Mouse (Mus musculus) cortical plate, adult 2 months (tissue): ENCODE data around the gene Exosc7. TPM values are rescaled to one million over a fixed set of nuclear protein-coding genes. Genes with fewer than 3 reads are reported as not detected.

Source experiments
- H3K27ac ChIP-seq: fragments of 200-500 bp; 2 replicates; pipeline ENCODE4 v1.5.1; 2012; ENCODE audit warnings: low read length, control low read depth, inconsistent platforms; ENCODE audit not compliant: insufficient read depth
- H3K4me1 ChIP-seq: fragments of 200-500 bp; 2 replicates; pipeline ENCODE4 v1.6.1; 2011; ENCODE audit warnings: low read length; ENCODE audit not compliant: control insufficient read depth, insufficient read depth
- H3K4me3 ChIP-seq: fragments of 200-500 bp; 2 replicates; pipeline ENCODE4 v1.5.1; 2011; ENCODE audit warnings: mild to moderate bottlenecking, low read length, control low read depth; ENCODE audit not compliant: insufficient read depth
- CTCF ChIP-seq: fragments of 200-500 bp; IDR thresholded peaks from 2 replicates; pipeline ENCODE4 v1.5.1; 2011; ENCODE audit warnings: mild to moderate bottlenecking, control low read depth, low read length; ENCODE audit not compliant: insufficient read depth; ENCODE audit errors: extremely low read depth
- POLR2A ChIP-seq: fragments of 200-500 bp; IDR thresholded peaks from 2 replicates; pipeline ENCODE4 v1.6.1; 2011; ENCODE audit warnings: mild to moderate bottlenecking, low read length, control low read depth; ENCODE audit not compliant: insufficient read depth; ENCODE audit errors: extremely low read depth
- polyA plus RNA-seq: library from polyadenylated mRNA; depleted of rRNA; stranded (reverse); fragments of >200 nt; gene quantifications from 2 replicates; pipeline ENCODE4 v1.2.3, GENCODE M21; 2012

Gene Exosc7
- polyA plus RNA-seq, 1 experiment, result 65.1 TPM

DNA sequence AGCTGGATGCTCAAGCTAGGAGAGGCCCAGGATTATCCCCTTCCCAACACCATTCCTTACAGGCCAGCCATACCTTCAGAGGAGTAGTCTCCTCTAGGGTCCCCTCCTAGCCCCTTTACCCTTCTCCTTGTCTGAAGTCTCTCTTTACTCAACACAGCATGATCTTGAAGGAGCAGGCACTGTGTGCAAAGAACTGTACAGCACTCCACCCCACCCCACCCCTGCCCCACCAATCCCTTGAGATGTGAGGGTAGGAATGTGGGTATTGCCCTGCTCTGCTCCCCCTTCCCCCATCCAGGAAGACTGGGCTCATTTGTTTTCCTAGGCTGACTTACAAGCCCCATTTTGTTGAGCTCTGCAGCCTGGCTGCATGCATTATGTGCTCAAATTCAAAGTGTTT lies 8.7 kb upstream of the Exosc7 start:
- H3K27ac ChIP-seq, result no peak overlapping the region
- TF ChIP-seq POLR2A (no peak), CTCF (no peak)
- no peaks in the 10 kb centered on the region; the same call in 1 of the 2 replicates for H3K4me1 ChIP-seq
- no peak overlapping the region for H3K4me3 ChIP-seq

DNA sequence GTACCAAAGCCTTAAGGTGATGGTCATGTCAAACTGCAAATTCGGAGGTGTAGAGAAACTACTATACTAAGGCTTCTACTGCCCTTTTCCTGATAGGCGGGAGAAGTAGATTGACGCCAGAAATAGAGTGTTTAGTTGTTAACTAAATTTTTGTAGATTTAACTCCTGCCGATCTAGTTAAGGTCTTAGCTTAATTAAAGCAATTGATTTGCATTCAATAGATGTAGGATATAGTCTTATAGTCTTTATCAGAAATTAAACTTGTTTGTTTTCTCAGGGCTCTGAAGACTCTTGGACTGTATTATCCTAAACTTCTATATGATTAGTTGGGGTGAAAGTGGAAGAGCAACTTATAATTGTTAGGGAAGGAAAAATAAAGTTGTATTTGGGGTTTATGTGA lies 5.8 kb upstream of the Exosc7 start:
- Histone ChIP-seq H3K4me1 (peaks cover 2% of the 10 kb centered on the region), H3K4me3 (no peak overlapping the region), H3K27ac (no peak overlapping the region)
- TF ChIP-seq POLR2A (no peak), CTCF (no peak)

DNA sequence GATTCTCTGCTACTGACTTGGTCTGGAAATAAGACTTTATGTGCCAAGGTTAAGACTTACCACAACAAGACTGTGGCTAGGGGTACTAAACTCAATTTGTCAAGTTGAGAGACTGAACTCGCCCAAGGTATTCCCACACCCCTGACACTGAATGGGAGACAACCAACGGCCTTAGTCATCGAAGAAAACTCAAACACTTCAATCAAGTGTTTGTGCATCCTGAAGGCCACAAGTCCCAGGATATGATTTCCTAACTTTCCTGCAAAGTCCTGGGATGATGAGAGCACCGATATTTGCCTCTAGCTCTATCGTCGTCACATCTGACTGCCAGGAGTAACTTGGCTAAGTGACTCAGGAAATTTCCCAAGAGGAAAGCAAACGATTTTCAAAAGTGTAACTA lies 3.8 kb upstream of the Exosc7 start:
- no peak for TF ChIP-seq CTCF
- no peak for TF ChIP-seq POLR2A
- Histone ChIP-seq H3K4me3 (no peak overlapping the region), H3K27ac (no peak overlapping the region), H3K4me1 (peaks cover 2% of the 10 kb centered on the region)

DNA sequence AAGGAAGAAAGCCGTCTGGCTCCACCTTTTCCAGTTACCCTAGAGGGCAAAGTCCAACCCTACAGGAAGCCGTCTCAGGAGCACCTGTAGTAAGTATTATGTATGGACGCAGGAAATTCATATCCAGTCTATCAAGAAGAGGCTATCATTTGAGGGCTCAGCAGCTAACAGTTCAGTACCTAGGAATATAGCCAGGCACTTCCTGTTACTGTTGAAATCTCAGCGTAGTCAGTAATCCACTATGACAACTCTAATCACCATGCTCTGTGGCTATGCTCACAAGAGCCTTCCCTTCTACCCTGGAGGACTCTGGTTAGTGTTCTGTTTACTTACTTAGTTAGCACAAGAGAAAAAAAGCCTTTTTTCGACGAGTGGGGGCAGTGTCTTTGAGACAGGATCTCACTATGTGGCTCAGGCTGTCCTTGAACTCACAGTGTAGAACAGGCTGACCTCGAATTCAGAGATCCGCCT lies 1.2 kb upstream of the Exosc7 start:
- TF ChIP-seq POLR2A (no peak), CTCF (no peak)
- Histone ChIP-seq H3K4me3 (no peak overlapping the region; the same call in 1 of the 2 replicates), H3K27ac (no peak overlapping the region), H3K4me1 (peaks cover 2% of the 10 kb centered on the region; the same call in 1 of the 2 replicates)

DNA sequence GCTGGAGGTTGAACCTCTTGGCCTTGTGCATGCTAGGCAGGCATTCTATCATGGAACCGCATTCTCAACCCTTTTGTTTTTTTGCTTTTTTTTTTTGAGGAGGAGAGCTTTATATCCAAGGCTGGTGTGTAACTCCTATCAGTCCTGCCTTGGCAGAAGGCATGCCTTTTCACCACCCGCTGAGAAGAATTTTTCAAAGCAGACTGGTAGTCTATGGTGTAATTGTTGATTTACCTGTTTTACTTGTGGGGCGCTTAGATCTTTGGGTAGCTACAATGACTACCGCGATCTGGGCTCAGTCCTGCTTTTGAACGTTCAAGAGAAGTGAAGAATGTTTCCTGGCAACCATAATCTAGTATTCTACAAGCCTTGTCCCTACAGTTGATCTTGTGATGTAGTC lies 916 bp downstream of the Exosc7 start:
- H3K4me1 ChIP-seq, result peaks cover 2% of the 10 kb centered on the region; the same call in 1 of the 2 replicates
- no peak overlapping the region for H3K27ac ChIP-seq
- peak overlapping the region; percentile 83 for H3K4me3 ChIP-seq
- no peak for TF ChIP-seq POLR2A

DNA sequence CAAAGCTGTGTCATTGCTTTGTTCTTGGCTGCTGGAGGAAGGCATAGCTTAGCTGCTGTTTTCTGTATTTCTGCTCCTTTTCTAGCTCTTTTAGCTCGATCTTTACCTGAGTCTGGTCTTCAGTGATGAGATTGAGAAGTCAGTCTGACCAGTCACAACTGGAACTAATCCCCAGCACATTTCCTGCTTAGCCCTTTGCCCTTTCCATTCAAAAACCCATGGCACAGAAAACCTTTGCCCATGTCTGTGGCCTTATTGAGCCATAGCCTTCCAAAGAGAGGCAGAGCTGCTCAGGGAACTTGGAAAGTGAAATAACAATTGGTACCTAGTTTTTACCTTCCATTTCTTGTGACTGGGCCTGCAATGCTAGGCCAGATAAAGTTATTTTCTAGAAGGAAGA lies 2.6 kb downstream of the Exosc7 start:
- TF ChIP-seq CTCF (no peak), POLR2A (no peak)
- Histone ChIP-seq H3K4me1 (peaks cover 2% of the 10 kb centered on the region; the same call in 1 of the 2 replicates), H3K4me3 (no peak overlapping the region), H3K27ac (no peak overlapping the region)

DNA sequence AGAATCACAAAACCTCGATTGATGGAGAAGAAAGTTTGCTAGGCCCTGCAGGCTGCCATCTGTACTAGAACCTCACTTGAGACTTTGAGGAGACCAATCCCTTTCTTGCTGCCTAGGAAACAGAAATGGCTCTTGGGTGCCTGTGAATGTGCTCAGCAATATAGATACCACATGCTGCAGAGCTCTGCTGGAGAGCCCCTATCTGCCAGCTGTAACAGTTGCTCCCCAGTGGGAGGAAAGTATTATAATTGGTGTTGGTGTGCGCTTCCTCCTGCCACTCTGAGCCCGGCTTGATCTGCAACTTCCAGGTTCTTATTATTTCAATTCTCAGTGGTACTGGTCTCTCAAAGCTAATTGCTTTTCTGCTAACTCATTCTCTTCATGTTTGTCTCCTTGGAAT lies 10.0 kb downstream of the Exosc7 start:
- Histone ChIP-seq H3K27ac (no peak overlapping the region), H3K4me3 (no peak overlapping the region), H3K4me1 (no peaks in the 10 kb centered on the region; the same call in 1 of the 2 replicates)
- TF ChIP-seq CTCF (no peak), POLR2A (no peak)

DNA sequence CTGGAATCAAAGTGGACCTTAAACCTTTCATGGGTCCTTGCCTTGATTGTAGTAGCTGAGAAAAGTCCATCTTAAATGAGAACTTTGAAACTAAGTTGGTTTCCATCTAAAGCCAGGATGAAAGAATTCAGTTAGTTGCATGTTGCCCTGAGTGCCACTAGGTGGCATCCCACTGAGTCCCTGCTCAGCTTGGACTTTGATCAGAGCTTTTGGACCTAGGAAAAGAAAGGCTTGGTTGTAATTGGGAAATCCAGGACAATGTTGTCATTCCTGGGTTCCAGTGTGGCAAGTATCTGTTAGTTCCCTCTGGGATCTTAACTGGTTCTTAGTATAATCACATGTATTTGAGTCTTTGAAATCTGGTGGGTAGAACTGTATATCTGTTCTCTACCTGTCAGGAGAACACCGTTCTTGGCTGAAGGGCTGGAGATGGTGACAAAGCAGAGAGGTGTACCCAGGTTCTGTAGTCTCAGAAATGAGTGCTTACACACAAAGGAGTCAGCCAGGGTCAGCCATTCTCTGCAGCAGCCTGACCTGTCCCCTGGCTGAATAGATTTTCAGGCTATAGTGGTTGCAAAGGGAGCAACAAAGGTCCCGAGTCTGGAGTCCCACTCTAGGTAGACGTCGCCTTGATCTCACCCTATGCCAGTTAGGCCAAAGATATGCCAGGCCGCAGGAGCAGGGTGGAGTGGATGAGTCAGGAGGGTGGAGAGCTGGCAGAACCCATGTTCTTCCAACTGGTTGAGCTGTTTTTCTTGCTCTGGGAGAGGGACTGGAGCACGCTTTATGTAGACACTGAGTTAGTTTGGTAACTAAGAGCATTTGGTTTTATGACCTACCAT lies 10.8 kb downstream of the Exosc7 start:
- no peaks in the 10 kb centered on the region; the same call in 1 of the 2 replicates for H3K4me1 ChIP-seq
- H3K4me3 ChIP-seq, result no peak overlapping the region
- TF ChIP-seq POLR2A (no peak), CTCF (peak; percentile 66)
- no peak overlapping the region for H3K27ac ChIP-seq

DNA sequence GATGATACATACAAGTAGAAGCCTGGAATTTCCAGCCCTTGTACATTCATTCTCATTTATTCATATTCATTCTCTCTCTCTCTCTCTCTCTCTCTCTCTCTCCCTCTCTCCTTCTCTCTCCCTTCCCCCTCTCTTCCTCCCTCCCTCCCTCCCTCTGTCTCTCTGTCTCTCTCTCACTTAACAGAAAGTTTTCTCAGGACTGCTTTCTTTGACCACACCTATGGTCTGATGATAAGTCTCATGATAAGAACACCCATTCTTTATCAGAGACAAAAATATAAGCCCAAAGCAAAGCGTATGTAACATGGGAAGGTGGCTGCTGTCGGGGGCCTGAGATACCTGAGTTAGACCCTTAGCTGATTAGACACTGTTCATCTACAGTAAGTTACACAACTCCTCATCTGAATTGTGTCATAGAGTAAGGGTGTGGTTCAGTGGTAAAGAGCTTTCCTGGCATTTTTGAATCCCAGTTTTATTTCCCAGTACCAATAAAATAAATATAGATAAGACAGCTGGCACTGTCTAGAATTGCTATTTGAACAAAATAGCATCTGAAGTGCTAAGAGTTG lies 11.5 kb downstream of the Exosc7 start:
- Histone ChIP-seq H3K4me1 (no peaks in the 10 kb centered on the region; the same call in 1 of the 2 replicates), H3K4me3 (no peak overlapping the region), H3K27ac (no peak overlapping the region)
- TF ChIP-seq POLR2A, result no peak
- no peak for TF ChIP-seq CTCF

DNA sequence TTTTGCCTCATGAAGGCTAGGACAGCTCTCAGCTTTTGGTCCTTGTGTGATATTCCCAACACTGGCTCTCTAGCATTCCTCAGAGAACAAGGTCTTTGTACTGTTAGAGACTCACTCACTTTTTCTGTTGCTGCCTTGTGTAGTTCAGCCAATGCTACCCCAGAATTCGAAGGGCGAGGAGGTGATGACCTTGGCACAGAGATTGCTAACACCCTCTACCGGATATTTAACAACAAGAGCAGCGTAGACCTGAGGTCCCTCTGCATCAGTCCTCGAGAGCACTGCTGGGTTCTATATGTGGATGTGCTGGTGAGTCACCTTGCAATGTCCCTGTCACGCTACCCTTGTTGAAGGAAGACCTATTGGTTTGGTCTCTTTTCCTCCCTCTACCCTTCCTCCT lies 14.6 kb downstream of the Exosc7 start:
- H3K4me3 ChIP-seq, result no peak overlapping the region

More for the DNA sequence above, 14.6 kb downstream of the Exosc7 start:
- Histone ChIP-seq H3K4me1 (no peaks in the 10 kb centered on the region; the same call in 1 of the 2 replicates), H3K27ac (no peak overlapping the region)
- TF ChIP-seq CTCF, result no peak
- no peak for TF ChIP-seq POLR2A
